Mouse (Mus musculus) limb, embryonic 12.5 days (tissue): Measurements from ENCODE around the gene Ralgapb. TPM values are rescaled to one million over a fixed set of nuclear protein-coding genes. Genes with fewer than 3 reads are reported as not detected.

Source experiments
- polyA plus RNA-seq: library from polyadenylated mRNA; unstranded; fragments of >200 nt; fragmentation: Nextera tagmentation; extraction: Ambion mirVana; gene quantifications from 2 replicates; pipeline ENCODE4 v1.2.1, GENCODE M21; 2016

Ralgapb gene
- polyA plus RNA-seq, 1 experiment from 2014 or later = 17.3 TPM

Other genes with a start within 250 kb of the Ralgapb start
- gene D630003M21Rik, start 180.6 kb upstream of the Ralgapb start, polyA plus RNA-seq = 10.2 TPM in 2 replicates
- not detected in 2 replicates for gene Bpi, start 151.8 kb upstream of the Ralgapb start, polyA plus RNA-seq
- 3.1 and 4.2 TPM in 2 replicates for gene Lbp, start 103.4 kb upstream of the Ralgapb start, polyA plus RNA-seq
- gene Snhg11, start 34.2 kb upstream of the Ralgapb start, polyA plus RNA-seq = 6.3 and 7.7 TPM in 2 replicates
- 0.37 TPM in 1 of 2 replicates, not detected in the other for gene Adig, start 92.8 kb downstream of the Ralgapb start, polyA plus RNA-seq
- gene Arhgap40, start 102.9 kb downstream of the Ralgapb start, polyA plus RNA-seq = 0.16 and 0.24 TPM in 2 replicates
- not detected in 2 replicates for gene Slc32a1, start 200.9 kb downstream of the Ralgapb start, polyA plus RNA-seq
- 20.8 and 22.1 TPM in 2 replicates for gene Actr5, start 215.0 kb downstream of the Ralgapb start, polyA plus RNA-seq